Mouse (Mus musculus): ENCODE results near the gene Reep1.

Reep1 gene

DNA sequence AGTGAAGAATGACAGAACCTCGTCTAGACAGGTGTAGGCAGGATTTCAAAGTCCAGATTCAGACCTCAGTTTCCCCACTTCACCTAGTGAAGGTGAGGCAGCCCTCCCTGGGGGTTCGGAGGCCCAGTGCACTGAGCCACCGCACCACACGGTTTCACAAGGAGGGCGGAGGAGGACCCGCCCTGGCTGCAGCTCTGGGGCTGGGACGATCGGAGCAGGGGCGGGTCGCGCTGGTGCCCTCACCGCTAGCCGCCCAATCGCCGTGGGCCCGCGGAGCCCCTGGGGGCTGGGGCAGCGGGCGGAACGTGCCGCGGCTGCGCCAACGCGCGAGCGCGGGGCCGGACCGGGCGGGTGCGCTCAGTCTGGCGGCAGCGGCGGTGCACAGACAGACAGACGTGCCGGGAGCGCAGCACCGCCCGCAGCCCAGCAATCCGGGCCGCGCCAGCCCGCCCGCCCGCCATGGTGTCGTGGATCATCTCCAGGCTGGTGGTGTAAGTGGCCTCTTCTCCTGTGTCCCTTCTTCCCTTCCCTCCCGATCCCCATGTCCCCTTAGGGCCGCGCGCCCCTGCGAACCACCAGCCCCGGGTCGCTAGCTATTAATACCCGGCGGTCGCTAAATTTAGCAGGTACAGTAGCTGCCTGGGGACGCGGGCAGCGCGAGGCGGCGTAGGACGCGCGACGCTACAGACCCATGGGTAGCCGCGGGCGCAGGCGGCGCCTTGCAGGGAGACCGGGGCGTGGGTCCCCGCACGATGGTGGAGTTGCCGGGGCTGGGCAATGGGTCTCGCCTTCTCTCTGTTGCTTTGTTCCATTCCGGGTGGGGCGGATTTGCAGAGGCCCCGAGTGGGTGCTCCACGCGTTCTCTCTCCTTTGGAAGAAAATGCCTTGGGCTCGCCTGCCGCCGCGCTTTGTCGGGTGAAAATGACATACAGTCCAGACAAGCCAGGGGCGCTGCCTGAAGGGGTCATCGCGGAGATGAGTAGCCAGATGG is at the start of gene Reep1:
Gene Reep1 (plus strand): TSS at position 51 of the 991 bp plus-strand sequence.
- in situ Hi-C loops (cut with MboI; ENCODE audit: low sequenced_read_pairs) = no loop called here

- in situ Hi-C loops (cut with MboI; ENCODE audit: low sequenced_read_pairs) = no loop called here
Measured at GRCm38 (mm10) chr6:71658290-71658689, 49.1 kb upstream of the Reep1 start.

DNA sequence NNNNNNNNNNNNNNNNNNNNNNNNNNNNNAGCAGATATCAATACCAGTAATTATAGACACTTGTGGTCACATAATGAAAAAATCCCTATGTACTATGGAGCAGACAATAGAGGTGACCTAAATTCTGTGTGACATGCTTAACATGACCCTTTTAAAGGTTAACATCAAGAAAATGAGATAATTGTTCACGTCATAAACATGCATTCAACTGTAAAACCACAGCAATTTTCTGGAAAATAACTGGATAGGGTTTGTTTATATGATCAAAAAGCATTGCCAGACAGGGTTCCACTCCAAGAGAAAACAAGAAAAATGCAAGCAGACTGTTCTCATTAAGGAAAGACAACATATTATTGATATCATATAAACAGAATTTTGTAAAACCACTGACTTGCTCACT is 42.9 kb upstream of the Reep1 start:
- in situ Hi-C loops (cut with MboI; ENCODE audit: low sequenced_read_pairs) = no loop called here

- in situ Hi-C loops (cut with MboI; ENCODE audit: low sequenced_read_pairs) = no loop called here
Measured at GRCm38 (mm10) chr6:71673166-71673565, 34.2 kb upstream of the Reep1 start.

GRCm38 (mm10) chr6:71678891-71679290 is 28.5 kb upstream of the Reep1 start:
- in situ Hi-C loops (cut with MboI; ENCODE audit: low sequenced_read_pairs) = no loop called here

DNA sequence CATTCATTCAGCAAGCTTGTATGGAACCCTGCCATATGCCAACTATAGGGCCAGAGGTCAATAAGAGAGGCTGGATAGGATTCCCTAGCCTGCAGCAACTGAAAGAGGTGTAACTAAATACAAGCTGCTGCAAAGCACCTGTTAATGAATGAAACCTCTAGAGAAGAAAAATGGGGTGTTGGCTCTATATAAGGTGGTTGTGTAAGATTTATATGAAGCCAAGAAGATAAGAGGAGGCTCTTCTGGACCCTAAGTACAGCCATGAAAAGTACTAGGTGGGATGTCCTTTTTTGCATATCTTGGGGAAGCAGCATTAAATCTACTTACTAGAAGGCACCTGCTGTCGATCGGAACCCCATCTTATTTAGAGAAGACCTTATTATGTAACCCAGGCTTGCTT is 12.2 kb upstream of the Reep1 start:
- in situ Hi-C loops (cut with MboI; ENCODE audit: low sequenced_read_pairs) = no loop called here

DNA sequence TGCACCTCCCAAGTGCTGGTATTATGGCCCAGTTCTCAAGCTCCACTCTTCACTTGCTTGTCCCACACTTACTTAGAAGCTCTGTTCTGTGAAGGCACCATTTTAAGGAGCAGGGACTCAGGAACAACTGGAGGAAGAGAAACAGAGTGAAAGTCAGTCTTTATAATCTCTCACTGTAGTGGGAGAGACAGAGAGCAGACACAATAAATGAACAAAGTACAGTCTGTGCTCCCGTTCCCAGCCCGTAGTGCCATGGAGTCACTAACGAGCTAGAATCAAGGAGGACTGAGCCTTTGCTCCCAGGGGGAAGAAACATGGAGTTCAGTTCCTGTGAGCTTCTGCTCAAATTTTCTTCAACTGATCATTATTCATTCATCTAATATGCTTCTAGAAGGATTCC is 11.8 kb upstream of the Reep1 start:
- in situ Hi-C loops (cut with MboI; ENCODE audit: low sequenced_read_pairs) = no loop called here

- in situ Hi-C loops (cut with MboI; ENCODE audit: low sequenced_read_pairs) = no loop called here
Measured at GRCm38 (mm10) chr6:71706871-71707270, 490 bp upstream of the Reep1 start.

- in situ Hi-C loops (cut with MboI; ENCODE audit: low sequenced_read_pairs) = no loop called here
Measured at GRCm38 (mm10) chr6:71708528-71708927, 1.2 kb downstream of the Reep1 start.

DNA sequence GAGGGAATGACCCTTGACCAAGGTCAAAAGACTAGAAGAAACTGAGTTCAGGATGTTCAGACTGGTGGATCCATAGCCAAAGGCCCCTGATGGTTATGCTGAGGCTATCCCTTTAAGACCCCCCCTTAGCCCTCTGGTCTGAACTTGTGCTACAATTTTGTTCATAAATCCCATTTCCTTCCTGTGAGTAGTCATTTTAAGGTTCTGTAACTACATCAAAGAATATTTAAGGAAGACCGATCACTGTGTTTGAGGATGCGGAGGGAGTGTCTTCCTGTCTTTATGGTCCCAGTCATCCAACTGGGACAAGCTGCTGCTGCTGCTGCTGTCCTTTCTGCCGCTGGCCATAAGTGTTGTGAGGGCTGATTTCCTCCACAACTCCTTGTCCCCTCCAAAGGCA is 3.0 kb downstream of the Reep1 start:
- in situ Hi-C loops (cut with MboI; ENCODE audit: low sequenced_read_pairs) = no loop called here

DNA sequence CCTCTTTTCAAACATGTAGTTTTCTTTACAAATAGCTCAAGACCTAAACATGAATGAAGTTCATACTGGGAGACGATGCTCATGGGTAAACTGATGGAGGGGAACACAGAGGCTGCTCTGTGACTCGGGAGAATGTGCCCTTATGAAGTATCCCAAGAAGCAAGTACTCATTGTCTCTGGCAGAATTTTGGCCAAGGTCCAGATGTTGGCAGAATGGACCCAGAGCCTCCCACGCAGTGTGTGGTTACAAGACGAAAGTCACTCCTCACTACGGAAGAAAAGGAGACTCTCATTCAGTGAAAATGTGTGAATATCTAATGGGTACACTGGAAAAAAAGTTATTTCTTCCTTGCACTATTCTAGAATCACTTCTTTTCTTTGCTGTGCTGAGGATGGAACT is 3.8 kb downstream of the Reep1 start:
- in situ Hi-C loops (cut with MboI; ENCODE audit: low sequenced_read_pairs) = no loop called here

DNA sequence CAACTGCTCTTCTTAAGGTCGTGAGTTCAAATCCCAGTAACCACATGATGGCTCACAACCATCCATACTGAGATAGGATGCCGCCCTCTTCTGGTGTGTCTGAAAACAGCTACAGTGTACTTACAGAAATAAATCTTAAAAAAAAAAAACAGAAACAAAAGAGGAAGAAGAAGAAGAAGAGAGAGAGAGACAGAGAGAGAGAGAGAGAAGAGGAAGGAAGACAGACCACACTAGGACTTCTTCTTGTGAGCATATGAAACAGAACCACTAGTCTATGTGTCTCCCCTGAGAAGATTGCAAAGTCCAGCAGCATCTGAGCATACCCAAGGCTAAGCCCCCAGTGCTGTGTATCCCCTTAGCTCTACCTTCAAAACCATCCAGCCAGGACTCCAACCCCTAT is 6.2 kb downstream of the Reep1 start:
- in situ Hi-C loops (cut with MboI; ENCODE audit: low sequenced_read_pairs) = no loop called here

GRCm38 (mm10) chr6:71715006-71715405 is 7.6 kb downstream of the Reep1 start:
- in situ Hi-C loops (cut with MboI; ENCODE audit: low sequenced_read_pairs) = no loop called here

DNA sequence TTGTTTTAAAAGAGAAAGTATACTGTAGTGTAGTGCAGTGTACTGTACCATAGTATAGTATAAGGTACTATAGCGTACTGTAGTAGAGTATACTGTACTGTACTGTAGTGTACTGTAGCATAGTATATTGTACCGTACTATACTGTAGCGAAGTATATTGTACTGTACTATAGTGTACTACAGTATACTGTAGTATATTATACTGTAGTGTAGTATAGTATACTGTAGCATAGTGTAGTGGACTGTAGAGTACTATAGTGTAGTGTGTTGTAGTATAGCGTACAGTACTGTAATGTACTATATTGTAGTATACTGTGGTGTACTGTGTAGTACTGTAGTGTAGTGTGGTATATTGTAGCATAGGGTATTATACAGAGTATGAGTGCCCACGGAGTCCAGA is 9.1 kb downstream of the Reep1 start:
- in situ Hi-C loops (cut with MboI; ENCODE audit: low sequenced_read_pairs) = no loop called here

DNA sequence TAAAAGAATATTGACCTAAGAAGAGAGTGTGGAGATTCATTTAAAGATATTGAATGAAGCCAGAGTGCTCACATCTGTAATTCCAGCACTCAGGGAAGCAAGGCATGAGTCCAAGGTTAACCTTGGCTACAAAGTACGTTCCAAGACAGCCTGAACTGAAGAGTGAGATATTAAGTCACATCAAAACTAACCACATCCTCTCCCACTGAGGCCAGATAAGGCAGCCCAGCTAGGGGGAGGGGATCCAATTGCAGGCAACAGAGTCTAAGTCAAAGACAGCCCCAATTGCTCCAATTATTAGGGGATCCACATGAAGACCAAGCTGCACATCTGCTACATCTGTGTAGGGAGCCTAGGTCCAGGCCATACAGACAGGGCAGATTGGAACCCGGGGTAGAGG is 11.0 kb downstream of the Reep1 start:
- in situ Hi-C loops (cut with MboI; ENCODE audit: low sequenced_read_pairs) = no loop called here

- in situ Hi-C loops (cut with MboI; ENCODE audit: low sequenced_read_pairs) = no loop called here
Measured at GRCm38 (mm10) chr6:71719302-71719701, 11.9 kb downstream of the Reep1 start.

- in situ Hi-C loops (cut with MboI; ENCODE audit: low sequenced_read_pairs) = no loop called here
Measured at GRCm38 (mm10) chr6:71722988-71723387, 15.6 kb downstream of the Reep1 start.

- in situ Hi-C loops (cut with MboI; ENCODE audit: low sequenced_read_pairs) = no loop called here
Measured at GRCm38 (mm10) chr6:71723555-71723954, 16.2 kb downstream of the Reep1 start.

DNA sequence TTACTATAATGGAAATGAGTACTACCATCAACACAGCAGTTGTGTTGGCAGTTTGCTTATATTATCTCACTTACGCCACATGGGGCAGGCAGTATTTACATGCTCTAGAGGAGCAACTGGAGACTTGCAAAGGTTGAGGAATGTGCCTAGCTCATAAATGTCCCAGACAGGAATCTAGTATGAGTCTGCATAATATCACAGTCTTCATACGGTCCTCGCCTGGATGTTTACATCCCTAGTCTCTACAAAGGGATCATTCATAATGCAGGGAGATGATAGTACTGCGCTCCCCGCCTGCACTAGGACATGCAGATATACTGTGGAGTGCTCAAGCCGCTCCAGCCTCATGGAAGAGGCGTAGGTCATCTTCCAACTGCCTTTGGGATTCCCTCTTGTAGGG is 19.3 kb downstream of the Reep1 start:
- in situ Hi-C loops (cut with MboI; ENCODE audit: low sequenced_read_pairs) = no loop called here

GRCm38 (mm10) chr6:71728306-71728705 is 20.9 kb downstream of the Reep1 start:
- in situ Hi-C loops (cut with MboI; ENCODE audit: low sequenced_read_pairs) = no loop called here

DNA sequence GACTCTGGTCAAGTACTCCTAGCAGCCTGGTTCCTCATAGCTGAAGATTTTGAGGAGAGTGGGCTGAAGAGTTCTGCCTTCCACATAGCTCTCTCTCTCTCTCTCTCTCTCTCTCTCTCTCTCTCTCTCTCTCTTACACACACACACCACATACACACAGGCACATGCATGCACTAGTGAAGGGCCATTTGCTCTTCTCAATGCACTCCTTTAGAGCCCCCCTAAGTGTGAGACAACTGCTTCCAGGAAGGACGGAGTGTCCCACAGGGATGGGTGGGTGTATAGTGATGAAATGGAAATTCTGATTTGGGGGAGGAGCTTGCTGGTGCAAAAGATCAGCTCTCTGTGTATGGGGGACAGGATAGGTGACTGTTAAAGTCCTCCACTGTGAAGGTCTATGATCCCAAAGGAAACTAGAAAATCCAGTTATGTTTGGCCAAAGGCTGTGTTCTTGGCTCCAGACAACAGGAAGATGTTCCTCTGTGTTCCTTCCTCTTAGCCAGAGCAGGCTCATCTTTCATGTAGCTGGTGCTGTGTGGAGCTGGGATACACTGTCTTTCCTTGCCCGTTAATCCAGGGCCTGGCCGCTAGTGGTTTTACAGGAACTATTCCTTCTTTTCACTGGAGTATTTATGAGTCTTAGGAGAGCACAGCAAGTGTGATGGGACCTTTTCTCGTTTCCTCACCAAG is 27.7 kb downstream of the Reep1 start:
- in situ Hi-C loops (cut with MboI; ENCODE audit: low sequenced_read_pairs) = no loop called here

DNA sequence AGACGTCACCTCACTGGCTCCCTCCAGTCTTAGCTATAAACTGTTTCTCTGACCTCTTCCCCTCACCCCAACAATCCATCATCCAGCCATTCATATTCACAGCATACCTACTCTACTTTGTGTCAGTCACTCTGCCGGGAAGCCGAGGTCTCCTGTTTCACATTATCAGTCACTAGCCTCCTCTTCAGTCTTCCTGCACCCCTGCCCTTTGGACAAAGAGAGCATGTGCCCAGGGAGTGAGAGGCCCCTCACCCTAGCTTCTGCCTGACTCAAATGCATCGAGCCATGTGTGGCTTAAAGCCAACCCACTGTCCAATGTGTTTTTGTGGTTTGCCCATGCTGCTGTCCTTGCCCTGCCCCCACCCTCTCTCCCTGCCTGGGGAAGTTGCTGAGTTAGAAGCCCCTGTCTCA is 28.2 kb downstream of the Reep1 start:
- in situ Hi-C loops (cut with MboI; ENCODE audit: low sequenced_read_pairs) = no loop called here
